Mouse (Mus musculus) layer of hippocampus, adult 18-20 months (tissue): ENCODE measurements at regions not wholly inside any gene's neighbourhood (a gene's known extent, or its start where the extent isn't known, plus 50 kb on each side); places are given as distances from the start of the nearest gene placed in this dataset.
A peak's percentile ranks its signal among the peaks of the same experiment; 100 is the strongest.
"Not testable (repeated sequence)": the region's sequence is repeated elsewhere in the genome, so short reads cannot be mapped to it uniquely, and the experiment has no call there.

Source experiments
- DNase-seq, 2 experiments: peaks; one replicate each; pipeline ENCODE4 v3.0.0; 2022; ENCODE audit warnings: low spot score in 2 of 2

GRCm38 (mm10) chr13:68049731-68050130 is 186.6 kb downstream of the BC048507 start:
- DNase-seq = peak in 1 of 2 experiments; percentile 57

- not testable (repeated sequence) for DNase-seq
Measured at GRCm38 (mm10) chr13:68093311-68093710, 230.2 kb downstream of the BC048507 start.

DNA sequence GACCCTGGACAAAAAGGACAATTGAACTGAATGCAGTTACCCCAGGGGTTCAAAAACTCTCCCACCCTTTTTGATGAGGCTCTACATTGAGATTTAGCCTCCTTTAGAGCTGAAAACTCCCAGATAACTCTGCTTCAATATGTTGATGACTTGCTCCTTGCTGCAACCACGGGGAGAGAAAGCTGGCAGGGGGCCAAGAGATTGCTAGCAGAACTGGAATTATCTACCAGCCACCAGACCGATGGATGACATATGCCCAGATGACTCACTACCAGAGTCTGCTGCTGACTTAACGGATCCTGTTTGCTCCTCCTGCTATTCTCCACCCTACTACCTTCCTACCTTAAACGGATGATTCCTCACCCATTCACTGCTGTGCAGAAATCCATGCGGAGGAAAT is 253.7 kb downstream of the BC048507 start:
- peak; percentile 71 to 84 for DNase-seq
